Mouse (Mus musculus) forebrain, embryonic 14.5 days (tissue): ENCODE measurements around the gene Coq4. TPM values are rescaled to one million over a fixed set of nuclear protein-coding genes. Genes with fewer than 3 reads are reported as not detected.

ENCODE experiments used
- ATAC-seq: fragments of 200-750 bp; cut with Nextera tagmentation; 2 replicates; pipeline ENCODE4 v1.8.0; 2017; ENCODE audit warnings: mild to moderate bottlenecking, moderate library complexity
- DNase-seq: peaks from one replicate; pipeline ENCODE4 v3.0.0-alpha.2; 2015; ENCODE audit warnings: low spot score
- H3K27ac ChIP-seq: fragments of 300-500 bp; sonication (generic); 2 replicates; pipeline ENCODE4 v1.5.1; 2014; ENCODE audit warnings: low read depth, mild to moderate bottlenecking, control low read depth, low read length, moderate library complexity
- H3K27me3 ChIP-seq: fragments of 300-500 bp; sonication (generic); replicated peaks from 2 replicates; pipeline ENCODE4 v1.6.1; 2014; ENCODE audit warnings: low read length, control low read depth, mixed read lengths; ENCODE audit not compliant: control insufficient read depth, insufficient read depth
- H3K36me3 ChIP-seq: fragments of 300-500 bp; sonication (generic); 2 replicates; pipeline ENCODE4 v1.6.1; 2014; ENCODE audit warnings: low read length, control low read depth; ENCODE audit not compliant: control insufficient read depth, insufficient read depth
- H3K4me1 ChIP-seq: fragments of 300-500 bp; sonication (generic); 2 replicates; pipeline ENCODE4 v1.6.1; 2014; ENCODE audit warnings: antibody characterized with exemption, low read length, control low read depth; ENCODE audit not compliant: control insufficient read depth, insufficient read depth
- H3K4me2 ChIP-seq: fragments of 300-500 bp; sonication (generic); 2 replicates; pipeline ENCODE4 v1.6.1; 2014; ENCODE audit warnings: mild to moderate bottlenecking, control low read depth, low read length
- H3K4me3 ChIP-seq: fragments of 300-500 bp; sonication (generic); 2 replicates; pipeline ENCODE4 v1.5.1; 2014; ENCODE audit warnings: low read depth, low read length, control low read depth
- H3K9ac ChIP-seq: fragments of 300-500 bp; sonication (generic); 2 replicates; pipeline ENCODE4 v1.6.1; 2014; ENCODE audit warnings: mild to moderate bottlenecking, low read length, control low read depth, moderate library complexity
- H3K9me3 ChIP-seq: fragments of 300-500 bp; sonication (generic); replicated peaks from 2 replicates; pipeline ENCODE4 v1.6.1; 2016; ENCODE audit warnings: low read length, control low read depth, mixed read lengths; ENCODE audit not compliant: control insufficient read depth
- WGBS: fragments of 180-500 bp; shearing (Covaris S2); extraction: QIAGEN DNeasy Blood & Tissue Kit; methylation state at CpG from one replicate; pipeline ENCODE4 v1.1.7; 2014; 5-methylcytosine and 5-hydroxymethylcytosine counted together
- polyA plus RNA-seq: library from polyadenylated mRNA; unstranded; fragments of >200 nt; fragmentation: Nextera tagmentation; extraction: Ambion mirVana; gene quantifications from 2 replicates; pipeline ENCODE4 v1.2.1, GENCODE M21; 2014

Gene Coq4
- polyA plus RNA-seq, 1 experiment from 2014 or later = 37.5 TPM

- H3K4me2 ChIP-seq = no peak overlapping the region
- no peak overlapping the region for H3K27ac ChIP-seq
- H3K4me3 ChIP-seq = no peak overlapping the region
- ATAC-seq = 0 out of 2 replicates have a peak, but pooled peaks have one; percentile 29
- no peak overlapping the region for H3K9ac ChIP-seq
- H3K9me3 ChIP-seq = no peaks in the 10 kb centered on the region
- H3K27me3 ChIP-seq = no peaks in the 10 kb centered on the region
- WGBS = 9% methylated on average over 2 of the region's 2 CpGs
- peaks cover 22% of the 10 kb centered on the region for H3K36me3 ChIP-seq
- peaks cover 3% of the 10 kb centered on the region; the same call in 1 of the 2 replicates for H3K4me1 ChIP-seq
- peak; percentile 41 for DNase-seq
Observed at GRCm38 (mm10) chr2:29835391-29835899, 48.2 kb downstream of the Coq4 start.

- Histone ChIP-seq H3K27ac (no peak overlapping the region), H3K36me3 (peaks cover 35% of the 10 kb centered on the region), H3K4me3 (no peak overlapping the region), H3K9me3 (no peaks in the 10 kb centered on the region), H3K4me1 (peaks cover 3% of the 10 kb centered on the region; the same call in 1 of the 2 replicates), H3K4me2 (no peak overlapping the region), H3K27me3 (peaks cover 13% of the 10 kb centered on the region), H3K9ac (no peak overlapping the region)
- no peak for ATAC-seq
- WGBS = 44% methylated on average over 4 of the region's 4 CpGs
- peak; percentile 22 for DNase-seq
Observed at GRCm38 (mm10) chr2:29839460-29839859, 52.2 kb downstream of the Coq4 start.

GRCm38 (mm10) chr2:29843231-29844105 is 56.2 kb downstream of the Coq4 start:
- DNase-seq = no peak

GRCm38 (mm10) chr2:29844115-29844514 is 56.8 kb downstream of the Coq4 start:
- Histone ChIP-seq H3K4me1 (peaks cover 5% of the 10 kb centered on the region; the same call in 1 of the 2 replicates), H3K4me3 (no peak overlapping the region), H3K9ac (no peak overlapping the region), H3K27me3 (peaks cover 44% of the 10 kb centered on the region), H3K9me3 (no peaks in the 10 kb centered on the region), H3K27ac (no peak overlapping the region), H3K36me3 (peaks cover 24% of the 10 kb centered on the region), H3K4me2 (no peak overlapping the region)
- DNase-seq = no peak
- ATAC-seq = no peak
- 80% methylated on average over 2 of the region's 2 CpGs for WGBS

More at GRCm38 (mm10) chr2:29843231-29844105, 56.2 kb downstream of the Coq4 start:
- Histone ChIP-seq H3K9ac (no peak overlapping the region), H3K4me2 (no peak overlapping the region), H3K4me3 (no peak overlapping the region), H3K4me1 (peaks cover 5% of the 10 kb centered on the region; the same call in 1 of the 2 replicates), H3K27ac (no peak overlapping the region), H3K9me3 (no peaks in the 10 kb centered on the region), H3K36me3 (peaks cover 30% of the 10 kb centered on the region), H3K27me3 (peaks cover 44% of the 10 kb centered on the region)
- WGBS = 54% methylated on average over 9 of the region's 9 CpGs
- ATAC-seq = no peak

- H3K9ac ChIP-seq = no peak overlapping the region
- peaks cover 24% of the 10 kb centered on the region for H3K36me3 ChIP-seq
- peak overlapping the region; percentile 34; the same call in 1 of the 2 replicates for H3K4me3 ChIP-seq
- H3K4me1 ChIP-seq = peaks cover 2% of the 10 kb centered on the region; the same call in 1 of the 2 replicates
- no peaks in the 10 kb centered on the region for H3K9me3 ChIP-seq
- peaks cover 44% of the 10 kb centered on the region for H3K27me3 ChIP-seq
- ATAC-seq (no peak), DNase-seq (no peak)
- H3K27ac ChIP-seq = no peak overlapping the region
- H3K4me2 ChIP-seq = no peak overlapping the region
- 7% methylated on average over 3 of the region's 3 CpGs for WGBS
Observed at GRCm38 (mm10) chr2:29844661-29845060, 57.4 kb downstream of the Coq4 start.

- H3K27ac ChIP-seq = no peak overlapping the region
- H3K9ac ChIP-seq = peak overlapping the region; percentile 67
- peaks cover 44% of the 10 kb centered on the region for H3K27me3 ChIP-seq
- H3K36me3 ChIP-seq = peaks cover 24% of the 10 kb centered on the region
- ATAC-seq = peak; percentile 18; the same call in 1 of the 2 replicates
- no peaks in the 10 kb centered on the region for H3K9me3 ChIP-seq
- DNase-seq = no peak
- peak overlapping the region; percentile 71 for H3K4me2 ChIP-seq
- peaks cover 2% of the 10 kb centered on the region; the same call in 1 of the 2 replicates for H3K4me1 ChIP-seq
- H3K4me3 ChIP-seq = peak overlapping the region; percentile 34
- WGBS = 3% methylated on average over 25 of the region's 25 CpGs
Observed at GRCm38 (mm10) chr2:29845636-29846035, 58.3 kb downstream of the Coq4 start.

GRCm38 (mm10) chr2:29846061-29846853 is 59.0 kb downstream of the Coq4 start:
- Histone ChIP-seq H3K9ac (peak overlapping the region; percentile 67), H3K27me3 (peaks cover 44% of the 10 kb centered on the region), H3K4me2 (peak overlapping the region; percentile 71), H3K4me1 (peaks cover 2% of the 10 kb centered on the region; the same call in 1 of the 2 replicates), H3K9me3 (no peaks in the 10 kb centered on the region), H3K4me3 (peak overlapping the region; percentile 34), H3K27ac (no peak overlapping the region), H3K36me3 (peaks cover 24% of the 10 kb centered on the region)
- ATAC-seq (peak; percentile 48), DNase-seq (peak; percentile 41)
- 2% methylated on average over 47 of the region's 47 CpGs for WGBS

- Histone ChIP-seq H3K4me2 (no peak overlapping the region), H3K4me1 (peaks cover 2% of the 10 kb centered on the region; the same call in 1 of the 2 replicates), H3K27me3 (peaks cover 44% of the 10 kb centered on the region), H3K27ac (no peak overlapping the region), H3K4me3 (no peak overlapping the region), H3K9me3 (no peaks in the 10 kb centered on the region), H3K9ac (no peak overlapping the region), H3K36me3 (peaks cover 21% of the 10 kb centered on the region)
- ATAC-seq (no peak), DNase-seq (no peak)
- 43% methylated on average over 3 of the region's 3 CpGs for WGBS
Observed at GRCm38 (mm10) chr2:29846911-29847310, 59.6 kb downstream of the Coq4 start.
